Mouse (Mus musculus) ES-E14 (cell line): ENCODE results near the gene Naa15. TPM values are rescaled to one million over a fixed set of nuclear protein-coding genes. Genes with fewer than 3 reads are reported as not detected.
A peak's percentile ranks its signal among the peaks of the same experiment; 100 is the strongest.

Experiments used
- DNase-seq: peaks from one replicate; pipeline ENCODE4 v3.0.0-alpha.2; 2013; ENCODE audit warnings: low read depth, low spot score
- H3K27ac ChIP-seq: 2 replicates; pipeline ENCODE4 v1.5.1; 2012; ENCODE audit warnings: low read depth, mild to moderate bottlenecking, low read length, moderate library complexity, mixed read lengths; ENCODE audit not compliant: poor library complexity, insufficient read depth, severe bottlenecking
- H3K36me3 ChIP-seq: 2 replicates; pipeline ENCODE4 v1.6.1; 2012; ENCODE audit warnings: mild to moderate bottlenecking, low read length, moderate library complexity, mixed read lengths; ENCODE audit not compliant: control insufficient read depth, poor library complexity, insufficient read depth, severe bottlenecking
- H3K4me1 ChIP-seq, 2 experiments: fragments of 150-350 bp in 1 of 2; sonication (generic) in 1 of 2; 2 replicates each; pipeline ENCODE4 v1.6.1; 2012; ENCODE audit warnings: low read length in 2 of 2, mild to moderate bottlenecking in 1 of 2, mixed read lengths in 1 of 2; ENCODE audit not compliant: control insufficient read depth in 2 of 2, insufficient read depth in 2 of 2, poor library complexity in 1 of 2
- H3K4me3 ChIP-seq, 2 experiments: fragments of 150-350 bp in 1 of 2; sonication (generic) in 1 of 2; 2 replicates each; pipeline ENCODE4 v1.5.1; 2012; ENCODE audit warnings: low read length in 2 of 2, low read depth in 1 of 2, mild to moderate bottlenecking in 1 of 2, mixed read lengths in 1 of 2; ENCODE audit not compliant: insufficient read depth in 1 of 2, poor library complexity in 1 of 2, severe bottlenecking in 1 of 2
- H3K9ac ChIP-seq: 2 replicates; pipeline ENCODE4 v1.6.1; 2012; ENCODE audit warnings: low read depth, mild to moderate bottlenecking, low read length, mixed read lengths; ENCODE audit not compliant: poor library complexity, insufficient read depth, severe bottlenecking
- H3K9me3 ChIP-seq: fragments of 150-350 bp; sonication (generic); 2 replicates; pipeline ENCODE4 v1.6.1; 2012; ENCODE audit warnings: low read depth, mild to moderate bottlenecking, low read length; ENCODE audit not compliant: control insufficient read depth, insufficient read depth
- CHD2 ChIP-seq: IDR thresholded peaks from 2 replicates; pipeline ENCODE4 v1.6.1; 2014; ENCODE audit warnings: mild to moderate bottlenecking, low read depth, low read length, inconsistent platforms
- HCFC1 ChIP-seq: IDR thresholded peaks from 2 replicates; pipeline ENCODE4 v1.6.1; 2012; ENCODE audit warnings: low read length, inconsistent platforms, borderline replicate concordance; ENCODE audit not compliant: insufficient read depth
- MAFK ChIP-seq: IDR thresholded peaks from 2 replicates; pipeline ENCODE4 v1.6.1; 2014; ENCODE audit warnings: mild to moderate bottlenecking, low read depth, low read length, inconsistent platforms; ENCODE audit not compliant: insufficient read depth
- ZC3H11A ChIP-seq: IDR thresholded peaks from 2 replicates; pipeline ENCODE4 v1.6.1; 2012; ENCODE audit warnings: low read depth, mild to moderate bottlenecking, inconsistent platforms, low read length, borderline replicate concordance
- ZNF384 ChIP-seq: IDR thresholded peaks from 2 replicates; pipeline ENCODE4 v1.6.1; 2012; ENCODE audit warnings: low read depth, low read length, inconsistent platforms
- in situ Hi-C, 2 experiments: fragments of 600-800 bp; cut with MboI; formaldehyde crosslinking; loops; one replicate each; pipeline ENCODE4 v1.15.1; 2025; ENCODE audit warnings: low sequenced_read_pairs in 2 of 2, inconsistent platforms in 1 of 2; ENCODE audit not compliant: unreplicated experiment in 2 of 2
- total RNA-seq: library from RNA; depleted of rRNA; stranded (reverse); fragments of 300-350 nt; gene quantifications from 2 replicates; pipeline ENCODE4 v1.2.3, GENCODE M21; 2012

Naa15 gene
- total RNA-seq, 1 experiment: 53.4 TPM

- in situ Hi-C loops: no loop called here
- Histone ChIP-seq H3K4me1 (peaks cover 3 to 6% of the 10 kb centered on the region in 2 experiments), H3K36me3 (no peaks in the 10 kb centered on the region; the same call in 1 of the 2 replicates), H3K9me3 (no peaks in the 10 kb centered on the region), H3K9ac (peak overlapping the region; percentile 100), H3K4me3 (peak overlapping the region; percentile 95 to 97), H3K27ac (peak overlapping the region; percentile 93)
- TF ChIP-seq ZC3H11A (0 out of 2 replicates have a peak, but pooled peaks have one; percentile 1), CHD2 (no peak)
- no peak for DNase-seq
These were observed 1.6 kb downstream of the Naa15 start for GRCm38 (mm10) chr3:51416364-51417134.

GRCm38 (mm10) chr3:51417135-51417458 lies 2.1 kb downstream of the Naa15 start:
- peaks cover 3 to 7% of the 10 kb centered on the region in 2 experiments for H3K4me1 ChIP-seq
- DNase-seq: no peak
- TF ChIP-seq MAFK: no peak
- TF ChIP-seq CHD2: no peak
- no peak for TF ChIP-seq HCFC1
- TF ChIP-seq ZC3H11A: no peak
- TF ChIP-seq ZNF384: no peak
- H3K9ac ChIP-seq: peak overlapping the region; percentile 100; the same call in 1 of the 2 replicates
- no peaks in the 10 kb centered on the region; the same call in 1 of the 2 replicates for H3K36me3 ChIP-seq
- peak overlapping the region; percentile 95 to 97 for H3K4me3 ChIP-seq
- H3K9me3 ChIP-seq: no peaks in the 10 kb centered on the region
- in situ Hi-C loops: no loop called here
- no peak overlapping the region for H3K27ac ChIP-seq

- peak overlapping the region; percentile 95 to 97; a peak in 3 of 4 replicates for H3K4me3 ChIP-seq
- peaks cover 3 to 7% of the 10 kb centered on the region in 2 experiments for H3K4me1 ChIP-seq
- H3K27ac ChIP-seq: no peak overlapping the region
- DNase-seq: no peak
- no peaks in the 10 kb centered on the region for H3K9me3 ChIP-seq
- no peak for TF ChIP-seq ZC3H11A
- TF ChIP-seq HCFC1: no peak
- no peak for TF ChIP-seq ZNF384
- no peak for TF ChIP-seq CHD2
- TF ChIP-seq MAFK: no peak
- H3K9ac ChIP-seq: no peak overlapping the region
- in situ Hi-C loops: no loop called here
- H3K36me3 ChIP-seq: no peaks in the 10 kb centered on the region; the same call in 1 of the 2 replicates
These were observed 2.5 kb downstream of the Naa15 start for GRCm38 (mm10) chr3:51417485-51417884.

GRCm38 (mm10) chr3:51417966-51418365 lies 3.0 kb downstream of the Naa15 start:
- H3K9ac ChIP-seq: no peak overlapping the region
- in situ Hi-C loops: no loop called here
- H3K4me3 ChIP-seq: peak overlapping the region in 1 of 2 experiments; percentile 97; a peak in 2 of 4 replicates
- TF ChIP-seq ZC3H11A: no peak
- TF ChIP-seq MAFK: no peak
- no peak for TF ChIP-seq HCFC1
- no peak for TF ChIP-seq ZNF384
- TF ChIP-seq CHD2: no peak
- no peaks in the 10 kb centered on the region for H3K9me3 ChIP-seq
- H3K4me1 ChIP-seq: peaks cover 3 to 7% of the 10 kb centered on the region in 2 experiments
- no peak overlapping the region for H3K27ac ChIP-seq
- no peaks in the 10 kb centered on the region; the same call in 1 of the 2 replicates for H3K36me3 ChIP-seq
- DNase-seq: no peak

- DNase-seq: no peak
- in situ Hi-C loops: no loop called here
- TF ChIP-seq MAFK (no peak), ZC3H11A (no peak), CHD2 (no peak), ZNF384 (no peak), HCFC1 (no peak)
- peaks cover 0 to 7% of the 10 kb centered on the region in 2 experiments; a peak in 3 of 4 replicates for H3K4me1 ChIP-seq
- no peaks in the 10 kb centered on the region for H3K9me3 ChIP-seq
- no peaks in the 10 kb centered on the region; the same call in 1 of the 2 replicates for H3K36me3 ChIP-seq
- no peak overlapping the region for H3K9ac ChIP-seq
- H3K4me3 ChIP-seq: no peak overlapping the region
- no peak overlapping the region for H3K27ac ChIP-seq
These were observed 7.0 kb downstream of the Naa15 start for GRCm38 (mm10) chr3:51421921-51422320.
